8 mouse cellular contexts compared by ENCODE assay signal in the genomic region with DNA sequence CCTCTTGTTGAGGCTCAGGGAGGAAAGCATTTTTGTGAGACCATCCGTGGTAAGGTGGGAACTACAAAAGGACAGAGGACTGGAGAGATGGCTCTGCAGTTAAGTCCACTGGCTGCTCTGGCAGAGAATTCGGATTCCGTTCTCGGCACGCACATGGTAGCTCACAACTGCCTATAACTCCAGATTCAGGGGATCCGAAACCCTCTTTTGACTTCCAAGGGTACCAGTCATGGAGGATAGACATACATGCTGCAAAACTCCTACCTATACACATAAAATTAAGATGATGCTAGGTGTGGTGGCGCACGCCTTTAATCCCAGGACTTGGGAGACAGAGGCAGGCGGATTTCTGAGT. TPM values are rescaled to one million over a fixed set of nuclear protein-coding genes. Genes with fewer than 3 reads are reported as not detected.
DNase-seq lines count a peak whose midpoint lies in the region; ATAC-seq and TF ChIP-seq lines count a peak whose summit lies in the region.

No protein-coding gene starts in this region.

- TF ChIP-seq CTCF in heart, postnatal 0 days (IDR thresholded peaks at IDR 0.05; ENCODE audit: low read depth), result no peak
- TF ChIP-seq CTCF in Patski (IDR thresholded peaks at IDR 0.05), result no peak

- in situ Hi-C loops in Patski (cut with MboI; ENCODE audit: low pct_unique_long_range_greater_than_20kb), result loop anchor here (5.0 kb wide), 1 partner anchor 46 kb away; no protein-coding TSS in a partner anchor

- peak overlapping the region; percentile 81 for H3K9ac ChIP-seq in heart, postnatal 0 days (replicated peaks; ENCODE audit: low read depth, low read length)
- H3K9ac ChIP-seq in hindbrain, embryonic 11.5 days (ENCODE audit: low read depth, low read length), result peak overlapping the region; percentile 70
- peak overlapping the region; percentile 70 for H3K9ac ChIP-seq in midbrain, embryonic 11.5 days (ENCODE audit: low read length)

- CTCF ChIA-PET in Patski (lab: Charles Lee), result interaction anchor here (1.1 to 1.5 kb wide), 2 partner anchors 25 to 46 kb away, joined by 4 to 6 read pairs; no protein-coding TSS in a partner anchor

- ATAC-seq in heart, postnatal 0 days (ENCODE audit: insufficient read depth, low read depth), result peak; percentile 51
- ATAC-seq in Patski, result peak; percentile 36
- no peak; the same call in 1 of the 2 replicates for ATAC-seq in hindbrain, embryonic 11.5 days (ENCODE audit: low FRiP score)
- no peak for ATAC-seq in midbrain, embryonic 11.5 days (ENCODE audit: low FRiP score)

- H3K27me3 ChIP-seq in heart, postnatal 0 days (ENCODE audit: control insufficient read depth, insufficient read depth, low read length), result no peaks in the 10 kb centered on the region
- no peaks in the 10 kb centered on the region for H3K27me3 ChIP-seq in Patski
- no peaks in the 10 kb centered on the region for H3K27me3 ChIP-seq in hindbrain, embryonic 11.5 days (ENCODE audit: control insufficient read depth, insufficient read depth, low read length)
- H3K27me3 ChIP-seq in midbrain, embryonic 11.5 days (ENCODE audit: control insufficient read depth, insufficient read depth, low read length), result no peaks in the 10 kb centered on the region

- H3K27ac ChIP-seq in heart, postnatal 0 days (ENCODE audit: low read depth), result peak overlapping the region; percentile 81
- H3K27ac ChIP-seq in hindbrain, embryonic 11.5 days (ENCODE audit: low read depth, low read length), result peak overlapping the region; percentile 51; the same call in 1 of the 2 replicates
- H3K27ac ChIP-seq in midbrain, embryonic 11.5 days (ENCODE audit: low read depth, low read length), result 0 out of 2 replicates have a peak overlapping the region, but pooled peaks have one; percentile 25

- H3K4me2 ChIP-seq in heart, postnatal 0 days (ENCODE audit: low read depth, low read length), result peak overlapping the region; percentile 77
- H3K4me2 ChIP-seq in hindbrain, embryonic 11.5 days (replicated peaks; ENCODE audit: low read depth, low read length), result peak overlapping the region; percentile 39
- peak overlapping the region; percentile 64 for H3K4me2 ChIP-seq in midbrain, embryonic 11.5 days

- no peaks in the 10 kb centered on the region for H3K9me3 ChIP-seq in heart, postnatal 0 days (replicated peaks; ENCODE audit: control insufficient read depth, low read length)
- no peaks in the 10 kb centered on the region for H3K9me3 ChIP-seq in hindbrain, embryonic 11.5 days (ENCODE audit: control insufficient read depth, low read length)
- H3K9me3 ChIP-seq in midbrain, embryonic 11.5 days (ENCODE audit: control insufficient read depth, low read length), result no peaks in the 10 kb centered on the region

- DNase-seq in heart, postnatal 0 days (ENCODE audit: low spot score), result no peak
- no peak for DNase-seq in heart, postnatal 4 days
- DNase-seq in Patski (ENCODE audit: low read depth, low spot score), result no peak
- no peak for DNase-seq in hindbrain, embryonic 11.5 days (ENCODE audit: low spot score)
- no peak for DNase-seq in midbrain, embryonic 11.5 days (ENCODE audit: low spot score, missing footprints)
- no peak for DNase-seq in adrenal gland, adult 2 months
- no peak for DNase-seq in cerebellum, adult 11 months
- DNase-seq in kidney, adult 11 months, result no peak

- peaks cover 5% of the 10 kb centered on the region for H3K4me1 ChIP-seq in heart, postnatal 0 days (ENCODE audit: control insufficient read depth, insufficient read depth)
- H3K4me1 ChIP-seq in hindbrain, embryonic 11.5 days (replicated peaks; ENCODE audit: control insufficient read depth, insufficient read depth, low read length), result no peaks in the 10 kb centered on the region
- peaks cover 3% of the 10 kb centered on the region; the same call in 1 of the 2 replicates for H3K4me1 ChIP-seq in midbrain, embryonic 11.5 days (ENCODE audit: control insufficient read depth, insufficient read depth, low read length)

- 22% methylated on average over 9 of the region's 9 CpGs for WGBS in heart, postnatal 0 days
- WGBS in hindbrain, embryonic 11.5 days, result 32% methylated on average over 9 of the region's 9 CpGs
- 26% methylated on average over 9 of the region's 9 CpGs for WGBS in midbrain, embryonic 11.5 days

- no peak for TF ChIP-seq EP300 in heart, postnatal 0 days (IDR thresholded peaks at IDR 0.05; ENCODE audit: low read depth)

- H3K4me3 ChIP-seq in heart, postnatal 0 days (ENCODE audit: low read depth, low read length), result peak overlapping the region; percentile 86
- peak overlapping the region; percentile 52 for H3K4me3 ChIP-seq in hindbrain, embryonic 11.5 days (ENCODE audit: low read depth, low read length)
- peak overlapping the region; percentile 58 for H3K4me3 ChIP-seq in midbrain, embryonic 11.5 days (ENCODE audit: low read depth, low read length)

- peaks cover 28% of the 10 kb centered on the region for H3K36me3 ChIP-seq in heart, postnatal 0 days (replicated peaks; ENCODE audit: control insufficient read depth, insufficient read depth, low read length)
- peaks cover 2% of the 10 kb centered on the region; the same call in 1 of the 2 replicates for H3K36me3 ChIP-seq in hindbrain, embryonic 11.5 days (ENCODE audit: control insufficient read depth, insufficient read depth, low read length)
- 0 out of 2 replicates have a peak, but pooled peaks cover 3% of the 10 kb centered on the region for H3K36me3 ChIP-seq in midbrain, embryonic 11.5 days (ENCODE audit: control insufficient read depth, insufficient read depth, low read length)

- POLR2A ChIA-PET in Patski (lab: Charles Lee), result interaction anchor here (0.7 to 1.4 kb wide), 2 partner anchors 10 to 18 kb away, joined by 3 read pairs; no protein-coding TSS in a partner anchor

RNA-seq across cellular contexts. Expression of gene Timm44, which starts 0.4 kb away (rescaled TPM):
- total RNA-seq in heart, postnatal 0 days (2014; rRNA removed; ENCODE audit: low replicate concordance), result 95.0 and 120 TPM in 2 replicates
- 74.7 and 78.8 TPM in 2 replicates for polyA plus RNA-seq in heart, postnatal 0 days (2015; fragmentation: Nextera tagmentation; extraction: Ambion mirVana)
- 100 to 1,000 TPM; 107 to 112 TPM for total RNA-seq in heart, postnatal 4 days (2021)
- polyA plus RNA-seq in Patski (2021), result 86.6 TPM
- 59.6 and 59.7 TPM in 2 replicates for polyA plus RNA-seq in hindbrain, embryonic 11.5 days (2014; fragmentation: Nextera tagmentation; extraction: Ambion mirVana)
- 67.4 and 70.7 TPM in 2 replicates for polyA plus RNA-seq in midbrain, embryonic 11.5 days (2014; fragmentation: Nextera tagmentation; extraction: Ambion mirVana)
- 10 to 100 TPM; 85.8 to 98.6 TPM for total RNA-seq in adrenal gland, adult 2 months (2021)
- polyA plus RNA-seq in adrenal gland, adult 2 months (2012; rRNA removed), result 69.2 and 76.8 TPM in 2 replicates

RNA-seq across cellular contexts. Expression of gene Ctxn1, which starts 17.0 kb away (rescaled TPM):
- total RNA-seq in heart, postnatal 0 days (2014; rRNA removed; ENCODE audit: low replicate concordance), result 10.4 and 12.5 TPM in 2 replicates
- polyA plus RNA-seq in heart, postnatal 0 days (2015; fragmentation: Nextera tagmentation; extraction: Ambion mirVana), result 13.2 and 13.7 TPM in 2 replicates
- 10 to 100 TPM in 1 of 2 experiments, 1 to 10 TPM in 1; 9.6 to 10.1 TPM for total RNA-seq in heart, postnatal 4 days (2021)
- polyA plus RNA-seq in Patski (2021), result 81.0 TPM
- 123 and 136 TPM in 2 replicates for polyA plus RNA-seq in hindbrain, embryonic 11.5 days (2014; fragmentation: Nextera tagmentation; extraction: Ambion mirVana)
- polyA plus RNA-seq in midbrain, embryonic 11.5 days (2014; fragmentation: Nextera tagmentation; extraction: Ambion mirVana), result 97.9 and 110 TPM in 2 replicates
- total RNA-seq in adrenal gland, adult 2 months (2021), result 1 to 10 TPM; 7.7 to 9.1 TPM
- 18.4 and 21.8 TPM in 2 replicates for polyA plus RNA-seq in adrenal gland, adult 2 months (2012; rRNA removed)

RNA-seq across cellular contexts. Expression of gene Snapc2, which starts 23.2 kb away (rescaled TPM):
- 32.6 and 84.9 TPM in 2 replicates for total RNA-seq in heart, postnatal 0 days (2014; rRNA removed; ENCODE audit: low replicate concordance)
- 26.7 and 29.9 TPM in 2 replicates for polyA plus RNA-seq in heart, postnatal 0 days (2015; fragmentation: Nextera tagmentation; extraction: Ambion mirVana)
- 10 to 100 TPM; 19.5 to 21.6 TPM for total RNA-seq in heart, postnatal 4 days (2021)
- polyA plus RNA-seq in Patski (2021), result 42.7 TPM
- polyA plus RNA-seq in hindbrain, embryonic 11.5 days (2014; fragmentation: Nextera tagmentation; extraction: Ambion mirVana), result 58.8 and 61.1 TPM in 2 replicates
- 53.9 and 64.6 TPM in 2 replicates for polyA plus RNA-seq in midbrain, embryonic 11.5 days (2014; fragmentation: Nextera tagmentation; extraction: Ambion mirVana)
- total RNA-seq in adrenal gland, adult 2 months (2021), result 10 to 100 TPM; 26.6 to 29.4 TPM
- 60.6 and 60.7 TPM in 2 replicates for polyA plus RNA-seq in adrenal gland, adult 2 months (2012; rRNA removed)

RNA-seq across cellular contexts. Expression of gene Tgfbr3l, which starts 28.1 kb away (rescaled TPM):
- total RNA-seq in heart, postnatal 0 days (2014; rRNA removed; ENCODE audit: low replicate concordance), result 3.9 and 6.4 TPM in 2 replicates
- polyA plus RNA-seq in heart, postnatal 0 days (2015; fragmentation: Nextera tagmentation; extraction: Ambion mirVana), result 1.8 and 2.7 TPM in 2 replicates
- 1 to 10 TPM; 4.0 to 5.5 TPM for total RNA-seq in heart, postnatal 4 days (2021)
- polyA plus RNA-seq in Patski (2021), result 4.6 TPM
- polyA plus RNA-seq in hindbrain, embryonic 11.5 days (2014; fragmentation: Nextera tagmentation; extraction: Ambion mirVana), result 1.7 and 2.1 TPM in 2 replicates
- polyA plus RNA-seq in midbrain, embryonic 11.5 days (2014; fragmentation: Nextera tagmentation; extraction: Ambion mirVana), result 1.2 and 2.0 TPM in 2 replicates
- 10 to 100 TPM in 1 of 2 experiments, 1 to 10 TPM in 1; 8.2 to 11.4 TPM for total RNA-seq in adrenal gland, adult 2 months (2021)
- polyA plus RNA-seq in adrenal gland, adult 2 months (2012; rRNA removed), result 207 and 268 TPM in 2 replicates

RNA-seq across cellular contexts. Expression of gene Gm49320, which starts 37.4 kb away (rescaled TPM):
- total RNA-seq in heart, postnatal 0 days (2014; rRNA removed; ENCODE audit: low replicate concordance), result 0.66 TPM in 1 of 2 replicates, not detected in the other
- polyA plus RNA-seq in heart, postnatal 0 days (2015; fragmentation: Nextera tagmentation; extraction: Ambion mirVana), result 0.19 and 0.34 TPM in 2 replicates
- total RNA-seq in heart, postnatal 4 days (2021), result under 1 TPM; 0.24 to 0.52 TPM
- polyA plus RNA-seq in Patski (2021), result not detected
- 0.81 and 1.2 TPM in 2 replicates for polyA plus RNA-seq in hindbrain, embryonic 11.5 days (2014; fragmentation: Nextera tagmentation; extraction: Ambion mirVana)
- 0.59 and 1.00 TPM in 2 replicates for polyA plus RNA-seq in midbrain, embryonic 11.5 days (2014; fragmentation: Nextera tagmentation; extraction: Ambion mirVana)
- 1 to 10 TPM; 1.0 to 1.2 TPM for total RNA-seq in adrenal gland, adult 2 months (2021)
- 10.3 and 12.7 TPM in 2 replicates for polyA plus RNA-seq in adrenal gland, adult 2 months (2012; rRNA removed)

Comparison
In these comparisons a context has a peak if more than half of its experiments do, and no peak if none do; other contexts are left out.
1. ATAC-seq: peak in heart, postnatal 0 days (single experiment) and Patski (single experiment); none in hindbrain, embryonic 11.5 days (single experiment) and midbrain, embryonic 11.5 days (single experiment).
2. H3K27ac ChIP-seq: peak in every context shown above with its lines; median percentile 81 in heart, postnatal 0 days; 51 in hindbrain, embryonic 11.5 days; 25 in midbrain, embryonic 11.5 days.
3. Peak in every context shown above with its lines, with median percentiles within 50 percentile points of each other: H3K4me2 ChIP-seq, H3K4me3 ChIP-seq and H3K9ac ChIP-seq.